Mouse (Mus musculus): Measurements from ENCODE around the gene Shc4. TPM values are rescaled to one million over a fixed set of nuclear protein-coding genes. Genes with fewer than 3 reads are reported as not detected.

Shc4 gene
- polyA plus RNA-seq, 1 experiment, result 0.49 TPM

- Histone ChIP-seq H3K36me3 (ENCODE audit: control insufficient read depth, insufficient read depth) (peaks cover 9% of the 10 kb centered on the region), H3K4me3 (no peak overlapping the region), H3K4me2 (ENCODE audit: low read depth) (no peak overlapping the region), H3K79me2 (ENCODE audit: control insufficient read depth, insufficient read depth) (no peaks in the 10 kb centered on the region), H3K27me3 (ENCODE audit: control insufficient read depth, insufficient read depth, insufficient read length) (no peaks in the 10 kb centered on the region), H3ac (ENCODE audit: control insufficient read depth, insufficient read length) (no peak overlapping the region)
- TF ChIP-seq SRF (IDR thresholded peaks at IDR 0.05; ENCODE audit: control insufficient read depth, insufficient read length, low read depth), result no peak
- TF ChIP-seq CEBPB (IDR thresholded peaks at IDR 0.05; ENCODE audit: insufficient read depth, poor library complexity, severe bottlenecking), result no peak
- TF ChIP-seq TCF12 (IDR thresholded peaks at IDR 0.05; ENCODE audit: insufficient read depth, poor library complexity, severe bottlenecking), result no peak
- no peak for TF ChIP-seq POLR2AphosphoS2 (IDR thresholded peaks at IDR 0.05; ENCODE audit: insufficient read length, low read depth)
- TF ChIP-seq MYOD1 (IDR thresholded peaks at IDR 0.05; ENCODE audit: control insufficient read depth in 1 of 3, insufficient read length in 2 of 3, low read depth in 2 of 3), result no peak
- TF ChIP-seq MAX (IDR thresholded peaks at IDR 0.05; ENCODE audit: low read depth), result no peak
- TF ChIP-seq REST (IDR thresholded peaks at IDR 0.05; ENCODE audit: insufficient read depth, insufficient read length), result no peak
- no peak for TF ChIP-seq TCF3 (IDR thresholded peaks at IDR 0.05; ENCODE audit: insufficient read length, low read depth)
- no peak for TF ChIP-seq POLR2A (IDR thresholded peaks at IDR 0.05; ENCODE audit: insufficient read length, low read depth)
- TF ChIP-seq USF1 (IDR thresholded peaks at IDR 0.05; ENCODE audit: low read depth), result no peak
- TF ChIP-seq MYOG (IDR thresholded peaks at IDR 0.05; ENCODE audit: control insufficient read depth in 1 of 3, insufficient read depth in 1 of 3, insufficient read length in 2 of 3, low read depth in 2 of 3), result no peak
- TF ChIP-seq E2F4 (IDR thresholded peaks at IDR 0.05; ENCODE audit: insufficient read depth), result no peak
Measured at GRCm38 (mm10) chr2:125606220-125606845, 117.6 kb downstream of the Shc4 start.

GRCm38 (mm10) chr2:125604646-125605045 lies 119.3 kb downstream of the Shc4 start:
- no peak for TF ChIP-seq MAX (IDR thresholded peaks at IDR 0.05; ENCODE audit: low read depth)
- TF ChIP-seq E2F4 (IDR thresholded peaks at IDR 0.05; ENCODE audit: insufficient read depth), result no peak
- no peak for TF ChIP-seq MYOG (IDR thresholded peaks at IDR 0.05; ENCODE audit: control insufficient read depth in 1 of 3, insufficient read depth in 1 of 3, insufficient read length in 2 of 3, low read depth in 2 of 3)
- TF ChIP-seq POLR2A (IDR thresholded peaks at IDR 0.05; ENCODE audit: insufficient read length, low read depth), result no peak
- TF ChIP-seq MYOD1 (IDR thresholded peaks at IDR 0.05; ENCODE audit: control insufficient read depth in 1 of 3, insufficient read length in 2 of 3, low read depth in 2 of 3), result no peak
- no peak for TF ChIP-seq REST (IDR thresholded peaks at IDR 0.05; ENCODE audit: insufficient read depth, insufficient read length)
- no peak for TF ChIP-seq TCF12 (IDR thresholded peaks at IDR 0.05; ENCODE audit: insufficient read depth, poor library complexity, severe bottlenecking)
- no peak for TF ChIP-seq TCF3 (IDR thresholded peaks at IDR 0.05; ENCODE audit: insufficient read length, low read depth)
- no peak for TF ChIP-seq USF1 (IDR thresholded peaks at IDR 0.05; ENCODE audit: low read depth)
- no peak for TF ChIP-seq SRF (IDR thresholded peaks at IDR 0.05; ENCODE audit: control insufficient read depth, insufficient read length, low read depth)
- no peak for TF ChIP-seq POLR2AphosphoS2 (IDR thresholded peaks at IDR 0.05; ENCODE audit: insufficient read length, low read depth)
- no peak for TF ChIP-seq CEBPB (IDR thresholded peaks at IDR 0.05; ENCODE audit: insufficient read depth, poor library complexity, severe bottlenecking)
- Histone ChIP-seq H3K4me3 (no peak overlapping the region), H3K36me3 (ENCODE audit: control insufficient read depth, insufficient read depth) (peaks cover 14% of the 10 kb centered on the region), H3K79me2 (ENCODE audit: control insufficient read depth, insufficient read depth) (no peaks in the 10 kb centered on the region), H3ac (ENCODE audit: control insufficient read depth, insufficient read length) (no peak overlapping the region), H3K27me3 (ENCODE audit: control insufficient read depth, insufficient read depth, insufficient read length) (no peaks in the 10 kb centered on the region), H3K4me2 (ENCODE audit: low read depth) (no peak overlapping the region)

- no peaks in the 10 kb centered on the region for H3K79me2 ChIP-seq (ENCODE audit: control insufficient read depth, insufficient read depth)
- H3ac ChIP-seq (ENCODE audit: control insufficient read depth, insufficient read length), result no peak overlapping the region
- H3K4me2 ChIP-seq (ENCODE audit: low read depth), result no peak overlapping the region
- H3K36me3 ChIP-seq (ENCODE audit: control insufficient read depth, insufficient read depth), result peaks cover 14% of the 10 kb centered on the region
- TF ChIP-seq POLR2A (IDR thresholded peaks at IDR 0.05; ENCODE audit: insufficient read length, low read depth), result no peak
- TF ChIP-seq POLR2AphosphoS2 (IDR thresholded peaks at IDR 0.05; ENCODE audit: insufficient read length, low read depth), result no peak
- no peak for TF ChIP-seq E2F4 (IDR thresholded peaks at IDR 0.05; ENCODE audit: insufficient read depth)
- TF ChIP-seq USF1 (IDR thresholded peaks at IDR 0.05; ENCODE audit: low read depth), result no peak
- TF ChIP-seq MAX (IDR thresholded peaks at IDR 0.05; ENCODE audit: low read depth), result no peak
- no peak for TF ChIP-seq TCF12 (IDR thresholded peaks at IDR 0.05; ENCODE audit: insufficient read depth, poor library complexity, severe bottlenecking)
- TF ChIP-seq MYOG (IDR thresholded peaks at IDR 0.05; ENCODE audit: control insufficient read depth in 1 of 3, insufficient read depth in 1 of 3, insufficient read length in 2 of 3, low read depth in 2 of 3), result no peak
- no peak for TF ChIP-seq REST (IDR thresholded peaks at IDR 0.05; ENCODE audit: insufficient read depth, insufficient read length)
- no peak for TF ChIP-seq SRF (IDR thresholded peaks at IDR 0.05; ENCODE audit: control insufficient read depth, insufficient read length, low read depth)
- H3K4me3 ChIP-seq, result no peak overlapping the region
- no peaks in the 10 kb centered on the region for H3K27me3 ChIP-seq (ENCODE audit: control insufficient read depth, insufficient read depth, insufficient read length)
Measured at GRCm38 (mm10) chr2:125602970-125603369, 121.0 kb downstream of the Shc4 start.

- no peak overlapping the region for H3ac ChIP-seq (ENCODE audit: control insufficient read depth, insufficient read length)
- peaks cover 10% of the 10 kb centered on the region for H3K36me3 ChIP-seq (ENCODE audit: control insufficient read depth, insufficient read depth)
- TF ChIP-seq SRF (IDR thresholded peaks at IDR 0.05; ENCODE audit: control insufficient read depth, insufficient read length, low read depth) (no peak), TCF3 (IDR thresholded peaks at IDR 0.05; ENCODE audit: insufficient read length, low read depth) (no peak), MYOG (IDR thresholded peaks at IDR 0.05; ENCODE audit: control insufficient read depth in 1 of 3, insufficient read depth in 1 of 3, insufficient read length in 2 of 3, low read depth in 2 of 3) (no peak), MYOD1 (IDR thresholded peaks at IDR 0.05; ENCODE audit: control insufficient read depth in 1 of 3, insufficient read length in 2 of 3, low read depth in 2 of 3) (no peak), USF1 (IDR thresholded peaks at IDR 0.05; ENCODE audit: low read depth) (no peak), POLR2A (IDR thresholded peaks at IDR 0.05; ENCODE audit: insufficient read length, low read depth) (no peak), REST (IDR thresholded peaks at IDR 0.05; ENCODE audit: insufficient read depth, insufficient read length) (no peak), CEBPB (IDR thresholded peaks at IDR 0.05; ENCODE audit: insufficient read depth, poor library complexity, severe bottlenecking) (no peak)
- no peak overlapping the region for H3K4me2 ChIP-seq (ENCODE audit: low read depth)
- no peak overlapping the region for H3K4me3 ChIP-seq
- no peaks in the 10 kb centered on the region for H3K79me2 ChIP-seq (ENCODE audit: control insufficient read depth, insufficient read depth)
- no peaks in the 10 kb centered on the region for H3K27me3 ChIP-seq (ENCODE audit: control insufficient read depth, insufficient read depth, insufficient read length)
Measured at GRCm38 (mm10) chr2:125598958-125599357, 125.0 kb downstream of the Shc4 start.

All from myocyte (in vitro differentiated cells).